Comparison of ENCODE assay signal across 8 mouse cellular contexts in genomic region chr11:59297941-59298340, GRCm38 (mm10). TPM values are rescaled to one million over a fixed set of nuclear protein-coding genes. Genes with fewer than 3 reads are reported as not detected.
DNase-seq lines count a peak whose midpoint lies in the region.

No protein-coding gene starts in this region.

- peak; percentile 41 for DNase-seq in gastrocnemius, postnatal 10 days
- no peak for DNase-seq in gastrocnemius, postnatal 25 days
- peak; percentile 79 for DNase-seq in testis, postnatal 10 days (ENCODE audit: low spot score)
- no peak for DNase-seq in testis, postnatal 14 days (ENCODE audit: low spot score)
- peak; percentile 47 to 61 for DNase-seq in cerebellum, postnatal 36 days
- peak; percentile 56 for DNase-seq in layer of hippocampus, adult 9-10 months (ENCODE audit: low spot score)
- peak; percentile 81 for DNase-seq in right cerebral cortex, adult 2 months (ENCODE audit: low spot score in 2 of 2)
- no peak for DNase-seq in heart, postnatal 25 days (ENCODE audit: low spot score)

- intact Hi-C loops in heart, postnatal 25 days (cut with DNase I) = loop anchor here (10.0 kb wide), 1 partner anchor 363 kb away; the partner anchor contains the start of gene Rnf187

RNA-seq across cellular contexts. Expression of gene Wnt3a, which starts 7.4 kb away (rescaled TPM):
- total RNA-seq in gastrocnemius, postnatal 10 days (2021) = not detected
- not detected for total RNA-seq in gastrocnemius, postnatal 25 days (2021)
- not detected for total RNA-seq in heart, postnatal 25 days (2021)

RNA-seq across cellular contexts. Expression of gene Wnt9a, which starts 8.8 kb away (rescaled TPM):
- 10 to 100 TPM; 11.1 to 11.8 TPM for total RNA-seq in gastrocnemius, postnatal 10 days (2021)
- total RNA-seq in gastrocnemius, postnatal 25 days (2021) = 1 to 10 TPM; 8.2 to 8.5 TPM
- total RNA-seq in heart, postnatal 25 days (2021) = 1 to 10 TPM; 5.6 to 6.6 TPM

Comparison
In these comparisons a context has a peak if more than half of its experiments do, and no peak if none do; other contexts are left out.
1. DNase-seq: peak in gastrocnemius, postnatal 10 days (single experiment), testis, postnatal 10 days (single experiment), cerebellum, postnatal 36 days (2 of 2), layer of hippocampus, adult 9-10 months (single experiment) and right cerebral cortex, adult 2 months (2 of 2); none in gastrocnemius, postnatal 25 days (single experiment), testis, postnatal 14 days (single experiment) and heart, postnatal 25 days (single experiment).